Mouse (Mus musculus) left cerebral cortex, adult 18-20 months (tissue): ENCODE results near the gene Eva1a. TPM values are rescaled to one million over a fixed set of nuclear protein-coding genes. Genes with fewer than 3 reads are reported as not detected.

Experiments
- DNase-seq, 2 experiments: peaks; one replicate each; pipeline ENCODE4 v3.0.0; 2021 to 2022; ENCODE audit warnings: low spot score in 2 of 2, mixed read lengths in 1 of 2
- long read RNA-seq, 2 experiments: library from polyadenylated mRNA; stranded (forward); transcript quantifications; one replicate each; pipeline ENCODE4 v2.0.0; 2021
- total RNA-seq, 2 experiments: library from RNA; stranded (reverse); gene quantifications; 2 replicates each; pipeline ENCODE4 v1.2.3; 2021

Eva1a gene
- 10 to 100 TPM; 10.4 to 11.5 TPM for total RNA-seq
- long read RNA-seq, experiment 1, transcript Eva1a-201 (3 exons, 1,773 nt): major isoform, 42 of 44 reads
- long read RNA-seq, experiment 1, partial matches to known transcripts: 1 of 44 reads
- long read RNA-seq, experiment 1, other reads (novel, unspliced or antisense): 1 of 44 reads
- long read RNA-seq, experiment 2, transcript Eva1a-201 (3 exons, 1,773 nt): major isoform, 11 of 12 reads
- long read RNA-seq, experiment 2, partial matches to known transcripts: 0 of 12 reads
- long read RNA-seq, experiment 2, other reads (novel, unspliced or antisense): 1 of 12 reads

GRCm38 (mm10) chr6:82040834-82041487, at the start of gene Eva1a:
Gene Eva1a (plus strand): TSS chr6:82041043.
- DNase-seq: no peak

- no peak for DNase-seq
These were observed 28.5 kb upstream of the Eva1a start for GRCm38 (mm10) chr6:82012392-82012791.

GRCm38 (mm10) chr6:82021074-82021473, 19.8 kb upstream of the Eva1a start:
- no peak for DNase-seq

DNA sequence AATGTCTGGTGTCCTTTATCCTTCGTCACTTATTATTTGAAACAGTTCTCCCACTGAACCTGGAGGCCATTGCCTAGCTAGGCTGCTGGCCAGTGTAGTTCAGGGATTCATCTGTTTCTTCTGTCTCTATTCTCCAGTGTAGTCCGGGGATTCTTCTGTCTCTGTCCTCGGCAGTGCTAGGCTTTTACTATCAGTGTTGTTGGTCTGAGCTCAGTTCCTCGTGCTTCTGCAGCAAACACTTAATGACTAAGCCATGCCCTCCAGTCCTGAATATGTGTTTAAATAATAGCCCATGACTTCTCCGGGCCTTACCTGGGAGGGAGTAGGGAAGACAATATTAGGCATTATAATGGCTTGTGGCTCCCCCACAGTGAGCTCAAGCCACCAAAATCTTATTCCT, 19.3 kb upstream of the Eva1a start:
- no peak for DNase-seq

DNA sequence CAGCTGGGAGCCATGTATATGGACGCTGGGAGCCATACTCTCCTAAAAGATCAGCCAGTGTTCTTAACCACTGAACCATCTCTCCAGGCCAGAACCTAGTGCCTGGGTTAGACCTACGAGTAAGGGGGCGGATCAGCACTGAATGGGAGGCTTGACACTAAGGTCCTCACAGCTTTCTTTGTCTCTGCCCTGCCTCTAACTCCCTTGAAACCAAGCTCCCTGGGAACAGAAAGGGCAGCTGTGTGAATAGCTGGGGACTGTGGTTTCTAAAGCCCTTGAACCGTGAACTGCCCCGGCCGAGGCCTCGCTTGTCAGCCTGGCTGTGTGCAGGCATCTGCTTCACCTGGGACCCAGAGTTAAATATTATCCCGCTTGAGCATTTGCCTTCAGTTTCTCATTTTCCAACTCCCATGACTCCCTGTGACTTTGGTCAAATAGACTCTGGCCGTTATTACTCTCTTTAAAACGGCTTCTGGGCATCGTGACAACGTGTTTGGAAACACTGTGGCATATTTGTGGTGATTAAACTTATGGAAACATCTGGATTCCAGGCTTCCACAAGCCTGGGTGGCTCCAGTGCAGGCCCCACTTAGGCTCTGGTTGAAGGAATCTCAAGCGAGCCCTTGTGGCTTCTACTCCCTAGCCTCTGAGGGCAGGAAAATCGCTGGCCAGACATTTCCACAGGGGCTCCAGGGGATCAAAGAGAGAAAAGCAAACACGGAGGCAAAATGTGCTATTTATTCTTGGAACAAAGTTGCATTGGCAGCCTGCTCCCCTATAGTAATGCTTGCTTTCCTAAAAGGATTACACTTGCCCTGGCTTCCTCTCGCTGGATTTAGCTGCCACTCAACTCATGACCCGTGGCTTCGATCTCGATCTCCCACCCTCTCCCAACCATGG, 11.0 kb upstream of the Eva1a start:
- no peak for DNase-seq

GRCm38 (mm10) chr6:82030511-82030884, 10.3 kb upstream of the Eva1a start:
- no peak for DNase-seq

GRCm38 (mm10) chr6:82037211-82037610, 3.6 kb upstream of the Eva1a start:
- no peak for DNase-seq

DNA sequence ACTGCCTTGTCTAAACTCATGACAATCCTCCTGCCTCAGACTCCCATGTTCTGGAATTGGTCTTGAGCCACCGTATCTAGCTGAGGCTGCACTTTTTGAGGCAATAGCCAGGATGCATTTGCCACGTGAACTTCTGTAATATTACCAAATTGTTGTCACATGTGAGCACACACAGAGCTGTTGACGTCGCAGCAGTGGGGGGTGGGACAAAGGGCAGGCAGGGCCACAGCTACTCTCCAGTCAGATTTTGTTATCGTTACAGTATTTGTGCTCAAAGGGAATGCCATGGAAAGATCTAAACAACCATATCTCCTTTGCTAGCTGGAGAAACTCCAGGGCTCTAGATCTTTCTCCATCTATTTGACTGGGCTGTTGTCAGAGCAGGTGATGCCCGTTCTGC, 1.6 kb upstream of the Eva1a start:
- no peak for DNase-seq

- no peak for DNase-seq
These were observed 875 bp upstream of the Eva1a start for GRCm38 (mm10) chr6:82039968-82040367.

- DNase-seq: peak; percentile 7 to 20
These were observed 849 bp downstream of the Eva1a start for GRCm38 (mm10) chr6:82041488-82042295.

DNA sequence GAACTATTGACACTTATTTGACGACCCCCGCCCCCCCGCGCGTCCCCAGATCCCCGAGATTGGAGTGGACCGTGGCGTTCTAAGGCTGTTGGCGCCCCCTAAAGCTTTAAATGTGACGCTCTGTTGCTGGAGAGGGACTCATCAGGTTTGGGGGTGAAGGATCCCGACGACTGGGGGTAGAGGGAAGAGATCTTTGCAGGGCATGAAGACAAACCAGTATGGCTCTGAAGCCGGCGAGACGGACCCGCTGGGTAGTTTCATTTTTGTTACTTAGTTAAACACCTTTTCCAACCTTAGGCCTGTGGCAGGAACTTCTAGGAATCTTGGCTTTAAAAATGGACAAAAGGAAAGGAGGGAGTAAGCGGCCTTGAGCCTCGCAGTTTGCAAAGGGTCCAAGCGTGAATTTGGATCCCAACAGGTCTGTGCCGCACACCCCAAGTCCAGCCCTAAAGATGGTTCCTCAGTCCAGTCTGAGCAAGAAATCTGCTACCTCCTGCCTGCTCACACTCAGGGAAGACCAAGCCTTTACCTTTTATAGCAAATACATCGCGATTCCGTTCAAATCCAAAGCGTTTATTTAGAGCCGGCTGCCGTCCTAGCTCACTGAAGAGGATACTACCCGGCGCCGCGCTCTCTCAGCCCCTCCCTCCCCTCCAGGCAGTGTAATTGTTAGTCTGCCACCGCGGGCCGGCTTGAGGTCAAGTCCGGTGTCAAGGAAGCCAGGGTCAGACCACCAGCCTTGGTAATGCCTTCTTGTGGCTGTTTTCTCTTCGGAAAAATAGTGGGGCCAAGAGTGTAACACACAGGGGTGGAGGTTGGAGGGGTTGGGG, 1.7 kb downstream of the Eva1a start:
- peak; percentile 10 for DNase-seq

DNA sequence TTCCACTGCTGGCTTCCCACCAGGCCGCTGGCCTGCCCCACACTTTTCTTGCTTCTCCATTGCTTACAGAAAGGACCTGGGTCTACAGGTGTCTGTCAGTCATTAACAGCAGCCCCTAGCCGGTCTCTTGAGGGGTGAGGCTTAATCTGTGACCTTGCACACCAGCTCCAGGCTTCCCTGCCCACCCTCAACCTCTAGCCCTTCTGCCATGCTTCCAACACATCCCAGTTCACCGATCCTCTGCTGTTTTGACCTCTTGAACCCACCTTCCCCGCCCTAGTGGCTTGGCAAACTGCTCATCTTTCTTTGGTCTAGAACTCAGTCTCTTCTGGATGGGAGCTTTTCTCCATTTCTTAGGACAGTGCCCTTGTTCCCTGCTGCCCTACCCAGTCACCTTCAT, 2.8 kb downstream of the Eva1a start:
- no peak for DNase-seq

- no peak for DNase-seq
These were observed 3.7 kb downstream of the Eva1a start for GRCm38 (mm10) chr6:82044509-82044908.

- no peak for DNase-seq
These were observed 7.1 kb downstream of the Eva1a start for GRCm38 (mm10) chr6:82047977-82048376.

GRCm38 (mm10) chr6:82050201-82050600, 9.4 kb downstream of the Eva1a start:
- DNase-seq: peak; percentile 6 to 8

GRCm38 (mm10) chr6:82051569-82051968, 10.7 kb downstream of the Eva1a start:
- DNase-seq: no peak

DNA sequence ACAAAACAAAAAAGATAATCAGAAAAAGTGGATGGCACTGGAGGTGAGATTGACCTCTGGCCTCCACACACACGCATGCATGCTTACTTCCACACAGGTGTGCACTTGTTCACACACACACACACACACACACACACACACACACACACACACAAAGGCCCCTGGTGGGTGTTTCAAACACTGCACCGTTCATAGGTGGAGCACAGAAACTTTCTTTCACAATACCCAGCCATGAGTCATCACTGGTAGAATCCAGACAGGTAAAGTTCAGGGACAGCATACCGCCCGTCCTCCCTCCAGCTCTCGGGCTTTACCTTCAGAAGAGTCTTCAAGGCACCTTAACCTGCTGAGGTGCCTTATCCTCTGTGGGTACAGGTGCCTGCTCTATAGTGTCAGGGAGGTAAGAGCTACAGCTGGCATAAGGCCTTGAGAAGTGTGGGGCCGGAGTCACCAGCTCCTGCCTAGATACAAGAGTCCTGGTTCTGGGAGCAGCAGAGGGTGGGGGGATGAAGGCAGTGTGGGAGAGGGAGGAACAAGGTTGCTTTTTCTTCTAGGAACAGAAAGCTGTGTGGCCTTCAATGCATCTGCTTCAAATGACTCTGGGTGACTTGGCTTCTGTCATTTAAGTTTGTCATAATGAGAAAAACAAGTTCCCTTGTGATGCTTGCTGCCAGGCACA, 11.3 kb downstream of the Eva1a start:
- DNase-seq: no peak

GRCm38 (mm10) chr6:82052726-82053118, 11.9 kb downstream of the Eva1a start:
- DNase-seq: no peak

DNA sequence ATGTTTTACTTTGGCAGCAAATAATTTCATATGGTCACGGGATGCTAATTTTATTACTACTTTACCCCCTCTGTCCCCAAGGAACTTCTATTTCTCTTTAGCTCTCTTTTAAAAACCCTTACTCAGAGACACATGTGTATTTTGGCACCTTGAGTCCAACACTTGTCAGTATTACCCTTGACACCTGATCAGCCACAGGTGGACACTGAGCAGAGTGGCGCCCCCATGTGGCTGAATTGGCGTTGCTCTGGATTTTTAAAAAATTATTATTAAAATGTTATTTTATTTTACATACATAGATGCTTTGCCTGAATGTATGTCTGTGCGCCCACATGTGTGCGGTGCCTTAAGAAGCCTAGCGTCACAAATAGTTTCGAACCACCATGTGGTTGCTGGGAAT, 14.0 kb downstream of the Eva1a start:
- DNase-seq: no peak

DNA sequence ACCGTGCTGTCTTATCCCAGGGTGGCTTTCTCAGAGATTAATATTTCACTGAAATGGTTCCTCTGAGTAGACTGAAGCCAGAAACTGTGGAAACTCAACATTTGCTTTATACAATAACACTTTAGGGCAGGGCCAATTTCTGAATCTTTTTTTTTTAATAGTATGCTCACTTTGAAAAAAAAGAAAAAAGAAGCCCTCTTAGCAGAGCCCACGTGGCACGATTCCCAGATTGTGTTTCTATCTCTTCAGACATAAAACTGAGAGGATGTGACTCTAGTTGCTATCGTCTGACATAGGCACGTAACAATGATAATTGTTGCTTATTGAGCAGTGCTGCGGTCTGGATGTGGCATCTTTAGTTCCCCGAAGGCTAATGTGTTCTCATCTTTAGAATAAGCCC, 19.1 kb downstream of the Eva1a start:
- DNase-seq: no peak
